ENCODE assay signal across 9 mouse cellular contexts in genomic region chr11:59694533-59694932, GRCm38 (mm10). TPM values are rescaled to one million over a fixed set of nuclear protein-coding genes. Genes with fewer than 3 reads are reported as not detected.
DNase-seq lines count a peak whose midpoint lies in the region; ATAC-seq and TF ChIP-seq lines count a peak whose summit lies in the region.
"Had no signal": no experiment of that assay in that cellular context is flagged by ENCODE, and none has a peak within 500 bp of the region (broad histone marks: within the 10 kb centered on the region; RNA-seq: fewer than 3 reads in every experiment).

No protein-coding gene starts in this region.

- no peak overlapping the region for H3K4me3 ChIP-seq in hindbrain, postnatal 0 days (ENCODE audit: low read length)
- no peak overlapping the region for H3K4me3 ChIP-seq in hindbrain, embryonic 11.5 days (ENCODE audit: low read depth, low read length)

- no peak overlapping the region for H3K9ac ChIP-seq in hindbrain, postnatal 0 days (replicated peaks; ENCODE audit: low read length)
- no peak overlapping the region for H3K9ac ChIP-seq in hindbrain, embryonic 11.5 days (ENCODE audit: low read depth, low read length)
- H3K9ac ChIP-seq: liver, postnatal 0 days had no signal

- 48% methylated on average over 1 of the region's 1 CpGs for WGBS in hindbrain, postnatal 0 days
- WGBS in hindbrain, embryonic 11.5 days = 95% methylated on average over 1 of the region's 1 CpGs

- no peaks in the 10 kb centered on the region for H3K27me3 ChIP-seq in hindbrain, postnatal 0 days (ENCODE audit: insufficient read depth, low read length)
- no peaks in the 10 kb centered on the region for H3K27me3 ChIP-seq in hindbrain, embryonic 11.5 days (ENCODE audit: control insufficient read depth, insufficient read depth, low read length)

- no peak for ATAC-seq in hindbrain, postnatal 0 days
- no peak for ATAC-seq in hindbrain, embryonic 11.5 days (ENCODE audit: low FRiP score)
- ATAC-seq: liver, postnatal 0 days had no signal

- H3K9me3 ChIP-seq in hindbrain, postnatal 0 days (ENCODE audit: low read length) = no peaks in the 10 kb centered on the region
- H3K9me3 ChIP-seq in hindbrain, embryonic 11.5 days (ENCODE audit: control insufficient read depth, low read length) = no peaks in the 10 kb centered on the region

- TF ChIP-seq CTCF in hindbrain, postnatal 0 days (IDR thresholded peaks at IDR 0.05; ENCODE audit: low read depth) = no peak

- no peak overlapping the region for H3K27ac ChIP-seq in hindbrain, postnatal 0 days
- no peak overlapping the region for H3K27ac ChIP-seq in hindbrain, embryonic 11.5 days (ENCODE audit: low read depth, low read length)

- peaks cover 4% of the 10 kb centered on the region; the same call in 1 of the 2 replicates for H3K36me3 ChIP-seq in hindbrain, postnatal 0 days (ENCODE audit: insufficient read depth, low read length)
- peaks cover 2% of the 10 kb centered on the region; the same call in 1 of the 2 replicates for H3K36me3 ChIP-seq in hindbrain, embryonic 11.5 days (ENCODE audit: control insufficient read depth, insufficient read depth, low read length)

- 0 out of 2 replicates have a peak, but pooled peaks cover 4% of the 10 kb centered on the region for H3K4me1 ChIP-seq in hindbrain, postnatal 0 days (ENCODE audit: insufficient read depth, low read length)
- H3K4me1 ChIP-seq in hindbrain, embryonic 11.5 days (replicated peaks; ENCODE audit: control insufficient read depth, insufficient read depth, low read length) = no peaks in the 10 kb centered on the region

- H3K4me2 ChIP-seq in hindbrain, postnatal 0 days (ENCODE audit: low read depth, low read length) = no peak overlapping the region
- no peak overlapping the region for H3K4me2 ChIP-seq in hindbrain, embryonic 11.5 days (replicated peaks; ENCODE audit: low read depth, low read length)

- peak; percentile 57 for DNase-seq in hindbrain, postnatal 0 days (ENCODE audit: low spot score)
- DNase-seq in hindbrain, embryonic 11.5 days (ENCODE audit: low spot score) = no peak
- DNase-seq in adipocyte (ENCODE audit: low spot score) = peak; percentile 89
- DNase-seq in cerebellum, adult 8-10 months = peak; percentile 61
- peak; percentile 69 to 79 for DNase-seq in kidney, postnatal 25 days
- no peak for DNase-seq in embryo, embryonic 10 days (ENCODE audit: low spot score)
- no peak for DNase-seq in gastrocnemius, postnatal 36 days
- DNase-seq in layer of hippocampus, adult 11-12 months (ENCODE audit: low spot score) = no peak
- DNase-seq: liver, postnatal 0 days had no signal

- intact Hi-C loops in gastrocnemius, postnatal 36 days (cut with DNase I) = no loop called here

RNA-seq across cellular contexts. Expression of gene Mprip, which starts 33.4 kb away (rescaled TPM):
- 149 and 178 TPM in 2 replicates for total RNA-seq in hindbrain, postnatal 0 days (2014; rRNA removed)
- polyA plus RNA-seq in hindbrain, postnatal 0 days (2015; fragmentation: Nextera tagmentation; extraction: Ambion mirVana) = 54.7 and 57.8 TPM in 2 replicates
- 49.7 and 62.9 TPM in 2 replicates for polyA plus RNA-seq in hindbrain, embryonic 11.5 days (2014; fragmentation: Nextera tagmentation; extraction: Ambion mirVana)
- total RNA-seq in gastrocnemius, postnatal 36 days (2021) = 10 to 100 TPM; 65.7 to 76.2 TPM

Comparison
In these comparisons a context has a peak if more than half of its experiments do, and no peak if none do; other contexts are left out.
1. DNase-seq: peak in hindbrain, postnatal 0 days (single experiment), adipocyte (single experiment), cerebellum, adult 8-10 months (single experiment) and kidney, postnatal 25 days (2 of 2); none in hindbrain, embryonic 11.5 days (single experiment), embryo, embryonic 10 days (single experiment), gastrocnemius, postnatal 36 days (0 of 2) and layer of hippocampus, adult 11-12 months (single experiment).